Mouse (Mus musculus) right cerebral cortex, postnatal 4 days (tissue): ENCODE data around the gene Skor1.

ENCODE experiments used
- DNase-seq: peaks from one replicate; pipeline ENCODE4 v3.0.0-alpha.2; 2022

The Skor1 gene

DNA sequence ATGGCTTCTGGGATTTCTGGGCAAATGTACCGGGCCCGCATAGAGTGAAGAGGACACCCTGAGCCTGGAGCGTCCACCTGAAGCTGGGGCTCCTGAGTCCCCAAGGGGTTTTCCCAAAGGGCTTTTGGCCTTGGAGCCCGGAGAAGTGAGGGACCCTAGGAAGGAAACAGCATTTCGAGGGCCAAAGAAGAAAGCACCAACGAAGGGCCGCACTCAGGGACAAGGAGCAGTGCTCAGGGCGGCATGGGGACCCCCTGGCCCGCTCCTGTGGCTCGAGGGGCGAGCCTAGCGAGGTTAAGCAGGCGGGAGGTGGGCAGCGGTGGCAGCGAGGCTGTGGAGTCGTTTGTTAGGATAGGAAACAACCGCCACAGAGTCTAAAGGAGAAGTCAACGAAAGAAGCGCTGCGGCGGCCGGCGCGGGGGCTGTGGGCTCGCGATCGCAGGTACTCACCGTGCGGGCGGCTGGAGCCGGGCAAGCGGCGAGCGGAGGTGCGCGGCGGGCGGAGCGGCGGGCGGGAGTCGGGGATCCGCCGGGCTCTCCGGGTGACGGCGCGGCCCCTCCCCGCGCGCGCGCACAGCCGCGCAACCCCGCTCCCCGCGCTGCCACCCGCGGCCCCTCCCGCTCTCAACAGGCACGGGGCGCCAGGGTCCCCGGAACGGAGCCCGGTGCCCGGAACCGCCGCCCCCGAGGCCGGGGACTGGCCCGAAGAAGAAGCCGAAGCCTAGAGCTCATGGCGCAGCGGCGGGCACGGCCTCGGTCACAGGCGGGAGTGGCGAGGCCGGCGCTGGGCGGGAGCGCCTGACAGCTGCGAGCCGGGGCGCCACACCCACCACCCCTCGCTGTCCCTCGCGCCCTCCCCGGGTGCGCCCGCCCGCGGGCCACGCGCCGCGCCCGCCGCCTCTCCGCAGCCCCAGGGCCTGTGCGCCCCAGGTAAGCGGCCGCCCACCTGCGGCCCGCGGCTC, at the start of gene Skor1:
TSS of gene Skor1 (minus strand) at position 552 of the 962 bp plus-strand sequence.
- no peak for DNase-seq

DNA sequence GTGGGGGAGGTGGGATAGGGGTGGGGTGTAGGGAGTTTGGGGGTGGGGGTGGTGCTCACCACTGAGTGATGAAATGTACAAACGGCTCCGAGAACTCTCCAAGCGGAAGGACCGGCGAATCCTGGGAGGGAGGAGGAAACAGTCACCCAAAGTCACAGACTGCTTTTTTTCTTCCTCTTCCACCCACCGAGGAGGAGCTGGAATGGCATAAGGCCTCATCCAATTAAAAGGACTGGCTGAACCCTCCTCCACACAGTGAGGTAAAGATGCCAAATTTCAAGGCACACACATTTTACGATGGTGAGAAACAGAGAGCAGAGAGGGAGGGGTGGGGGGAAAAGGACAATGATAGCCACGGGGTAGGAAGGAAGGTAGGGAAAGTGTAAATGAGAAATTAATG, 48.5 kb upstream of the Skor1 start:
- no peak for DNase-seq

DNA sequence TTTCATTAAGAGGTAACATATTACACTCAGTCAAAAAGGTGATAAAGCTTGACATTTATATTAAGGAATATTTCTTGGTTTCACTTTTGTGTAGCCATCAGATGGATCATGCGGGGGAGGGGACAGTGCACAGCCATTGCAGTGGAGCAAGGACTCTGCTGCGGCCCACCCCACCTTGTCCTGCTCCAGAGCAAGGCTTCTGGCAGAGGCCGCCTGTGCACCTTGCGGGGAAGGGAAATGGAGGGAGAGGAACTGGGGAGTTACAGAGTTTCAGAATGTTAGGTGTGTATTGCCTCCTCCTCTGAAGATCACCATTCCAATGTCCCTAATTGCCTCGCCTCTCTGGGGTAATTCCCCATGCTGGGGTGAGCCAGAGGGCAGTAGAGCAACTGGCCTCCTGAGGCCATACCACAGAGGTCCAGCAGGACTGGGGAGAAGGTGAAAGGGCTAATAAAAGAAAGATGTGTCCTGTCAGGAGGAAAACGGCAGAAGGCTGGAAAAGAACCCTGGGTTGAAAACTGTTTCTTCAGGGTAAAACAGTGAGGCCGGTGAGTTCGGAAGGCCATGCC, 47.4 kb upstream of the Skor1 start:
- DNase-seq = no peak

DNA sequence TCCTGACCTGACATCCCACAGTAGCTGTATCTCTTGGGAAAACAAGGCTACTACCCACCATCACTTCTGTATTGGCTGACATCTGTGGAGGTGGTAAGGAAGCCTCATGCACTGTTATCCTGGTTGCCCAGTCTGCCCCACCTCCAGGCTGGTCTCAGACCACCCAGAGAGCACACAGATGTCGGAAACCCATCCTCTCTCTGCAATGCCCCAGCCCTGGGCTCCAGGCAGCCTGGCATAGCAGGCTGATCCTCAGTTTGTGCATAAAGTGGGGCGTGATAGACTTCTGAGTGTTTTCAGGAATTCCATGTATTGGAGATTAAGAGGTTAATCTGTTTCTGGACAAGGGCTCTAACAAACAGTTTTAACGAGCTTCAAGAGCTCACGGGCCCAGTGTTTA, 46.8 kb upstream of the Skor1 start:
- no peak for DNase-seq

DNA sequence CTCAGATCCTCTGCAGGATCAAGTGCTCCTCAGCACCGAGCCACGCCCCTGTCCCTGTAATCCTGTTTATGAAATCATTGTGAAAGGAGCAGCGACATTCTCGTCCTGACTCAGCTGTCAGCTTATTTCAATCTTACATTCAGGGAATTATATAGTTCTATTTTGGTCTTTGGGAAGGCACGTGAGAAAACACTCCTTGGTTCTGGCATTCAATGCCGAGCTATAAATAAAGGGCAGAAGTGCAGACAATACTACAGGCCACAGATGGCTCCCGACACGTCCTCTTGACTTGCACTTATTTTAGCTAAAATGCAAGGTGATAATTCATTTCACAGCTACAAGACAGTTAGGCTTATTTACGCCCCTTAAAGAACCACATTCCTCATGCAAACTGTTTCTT, 46.0 kb upstream of the Skor1 start:
- DNase-seq = no peak

DNA sequence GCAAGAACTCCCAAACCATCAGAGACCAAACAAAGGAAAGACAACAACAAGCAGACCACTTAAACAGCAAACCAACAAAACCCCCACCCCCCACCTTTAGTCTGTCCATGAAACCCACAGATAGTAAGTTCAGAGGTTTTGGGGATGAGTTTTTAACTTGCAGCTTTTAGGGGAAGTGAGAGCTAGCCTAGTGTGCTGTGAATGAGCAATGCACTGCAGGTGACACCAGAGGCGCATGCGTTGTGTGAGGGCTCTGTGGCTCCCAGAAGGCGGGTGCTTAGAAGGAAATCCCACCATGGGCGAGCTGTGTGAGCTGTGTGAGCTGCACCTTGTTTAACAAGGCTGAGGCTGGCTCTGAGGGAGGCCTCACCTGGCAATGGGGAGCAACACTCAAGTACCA, 44.0 kb upstream of the Skor1 start:
- DNase-seq = no peak

DNA sequence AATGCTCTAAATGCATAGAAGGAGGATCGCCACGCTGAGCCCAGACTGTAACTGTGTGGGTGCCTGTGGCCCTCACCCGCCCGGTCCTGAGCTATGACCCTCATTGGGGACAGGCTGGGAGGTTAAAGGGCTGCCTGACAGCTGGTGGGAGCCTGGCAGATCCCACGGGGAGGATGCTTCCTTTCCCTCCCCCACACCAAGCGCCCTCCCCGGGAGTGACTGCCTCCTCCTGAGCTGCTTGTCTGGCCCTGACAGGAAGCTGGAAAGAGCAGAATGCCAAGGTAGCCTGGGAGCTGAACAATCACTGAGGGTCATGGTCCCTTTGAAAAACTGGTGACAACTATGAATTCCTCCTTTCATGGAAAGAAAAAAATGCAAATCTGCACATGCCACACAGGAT, 38.5 kb upstream of the Skor1 start:
- DNase-seq = no peak

DNA sequence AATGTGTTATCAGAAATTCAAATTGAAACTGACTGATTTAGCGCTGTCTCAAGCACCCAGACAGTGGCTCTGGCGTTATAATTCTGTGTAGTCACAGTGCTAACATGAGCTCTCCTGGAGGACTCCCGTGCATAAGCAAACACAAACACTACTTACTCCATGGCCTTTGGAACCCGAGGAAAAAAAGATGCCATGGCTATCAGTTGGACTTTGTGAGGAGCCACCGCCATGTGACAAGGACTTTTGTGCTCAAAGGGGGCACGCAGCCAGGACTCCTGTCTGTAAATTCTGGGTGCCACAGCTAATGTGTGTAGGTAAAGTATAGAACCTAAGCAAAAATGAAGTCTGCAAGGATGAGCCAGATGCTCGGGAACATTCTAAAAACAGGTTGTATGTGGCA, 36.5 kb upstream of the Skor1 start:
- no peak for DNase-seq

DNA sequence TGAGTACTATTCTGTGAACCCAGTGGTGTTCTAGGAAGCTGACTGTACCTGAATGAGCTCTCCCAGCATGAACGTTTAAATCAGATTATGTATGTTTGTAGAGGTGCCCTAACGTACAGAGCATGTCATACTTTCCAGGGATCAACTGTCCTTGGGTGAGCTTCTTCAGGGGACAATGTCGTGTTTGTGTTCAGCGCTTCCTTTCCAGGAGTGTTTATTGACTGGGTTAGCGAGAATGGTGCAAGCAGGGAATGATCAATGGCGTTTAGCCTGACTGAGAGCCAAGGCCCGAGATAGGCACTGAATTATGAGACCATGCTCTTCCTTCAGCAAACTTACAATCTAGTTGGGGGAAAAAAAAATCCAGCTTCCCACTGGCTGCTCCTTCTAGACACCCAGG, 35.1 kb upstream of the Skor1 start:
- DNase-seq = no peak

DNA sequence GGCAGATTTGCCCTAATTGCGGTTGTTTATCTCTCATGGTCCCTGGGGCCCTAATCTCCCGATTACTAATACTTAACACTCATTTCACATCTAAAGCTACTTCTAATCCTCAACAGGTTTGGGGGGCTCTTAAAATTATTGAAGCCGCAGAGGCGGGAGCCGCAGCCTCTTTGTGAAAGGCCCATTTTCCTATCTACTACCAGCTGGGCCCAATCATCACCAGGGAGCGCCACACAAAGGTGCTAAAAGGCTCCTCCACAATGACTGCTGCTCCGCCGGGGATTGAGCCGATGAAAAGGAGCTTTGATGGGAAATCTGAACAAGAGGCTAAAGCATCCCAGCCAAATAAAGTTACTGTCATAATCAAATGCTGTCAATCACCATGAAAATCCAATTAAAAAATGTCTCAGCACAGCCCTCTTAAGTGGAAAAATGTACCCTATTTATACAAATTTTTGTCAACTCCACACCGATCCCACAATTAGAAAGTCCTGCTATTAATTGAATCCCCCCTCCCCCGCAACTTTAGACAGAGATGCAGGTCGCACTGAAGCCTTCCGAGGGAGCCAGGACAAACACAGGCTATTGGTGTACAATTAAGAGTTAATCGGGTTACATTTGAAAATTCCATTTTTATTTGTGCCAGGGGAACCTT, 33.7 kb upstream of the Skor1 start:
- peak; percentile 18 for DNase-seq

DNA sequence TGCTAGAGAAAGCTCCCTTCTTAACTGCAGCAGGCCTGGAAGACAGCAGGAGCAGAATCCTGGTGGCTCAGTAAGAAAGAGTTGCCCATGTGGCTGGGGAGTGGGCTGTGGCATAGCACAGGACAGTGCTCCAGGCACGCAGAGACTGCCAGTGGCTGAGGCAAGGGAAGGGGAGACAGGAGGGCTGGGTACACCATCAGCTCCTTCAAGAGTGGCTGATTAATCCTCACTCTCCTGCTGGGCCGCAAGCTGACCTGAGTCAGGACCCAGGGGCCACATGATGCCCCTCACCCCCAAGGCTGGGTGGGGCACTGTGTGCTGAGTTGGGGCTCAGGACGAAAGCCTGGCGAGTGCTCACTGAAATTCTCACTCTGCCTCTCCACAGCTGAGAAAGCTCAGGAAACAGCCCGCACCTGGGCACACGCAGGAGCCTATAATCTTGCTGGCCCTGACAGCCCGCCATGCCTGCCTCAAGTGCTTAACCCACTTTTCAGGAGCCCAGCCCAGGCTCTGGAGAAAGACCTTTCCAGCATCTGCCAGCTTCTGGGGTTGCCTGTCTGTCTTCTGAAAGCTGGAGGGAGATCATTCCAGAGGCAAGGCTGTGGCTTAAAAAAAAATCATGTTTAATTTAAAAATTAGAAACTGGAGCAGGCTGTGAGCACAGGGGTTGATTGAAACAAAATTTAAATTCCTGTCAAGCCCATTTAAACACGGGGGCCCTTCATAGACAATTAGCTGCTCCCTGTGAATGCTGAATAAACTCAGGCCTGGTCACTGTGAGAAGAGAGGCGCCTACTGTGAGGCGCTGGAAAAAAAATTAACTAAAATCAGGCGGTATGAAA, 32.8 kb upstream of the Skor1 start:
- DNase-seq = no peak

DNA sequence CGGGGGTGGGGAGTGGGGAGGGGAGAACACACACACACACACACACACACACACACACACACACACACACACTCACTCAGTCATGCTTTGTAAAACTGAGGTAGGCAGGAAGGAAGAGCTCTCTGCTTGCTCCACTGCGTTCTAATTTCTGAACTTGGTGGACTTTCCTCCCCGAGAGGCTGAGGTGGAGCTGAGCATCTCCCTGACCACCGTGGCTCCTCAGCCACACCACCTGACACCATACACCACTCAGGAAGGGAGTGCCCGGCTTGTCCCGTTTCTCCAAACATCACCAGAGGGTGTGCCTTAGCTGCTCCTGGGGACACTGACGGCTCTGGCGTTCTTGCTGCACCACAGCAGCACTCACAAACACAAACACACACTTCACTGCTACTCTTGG, 29.5 kb upstream of the Skor1 start:
- DNase-seq = no peak

DNA sequence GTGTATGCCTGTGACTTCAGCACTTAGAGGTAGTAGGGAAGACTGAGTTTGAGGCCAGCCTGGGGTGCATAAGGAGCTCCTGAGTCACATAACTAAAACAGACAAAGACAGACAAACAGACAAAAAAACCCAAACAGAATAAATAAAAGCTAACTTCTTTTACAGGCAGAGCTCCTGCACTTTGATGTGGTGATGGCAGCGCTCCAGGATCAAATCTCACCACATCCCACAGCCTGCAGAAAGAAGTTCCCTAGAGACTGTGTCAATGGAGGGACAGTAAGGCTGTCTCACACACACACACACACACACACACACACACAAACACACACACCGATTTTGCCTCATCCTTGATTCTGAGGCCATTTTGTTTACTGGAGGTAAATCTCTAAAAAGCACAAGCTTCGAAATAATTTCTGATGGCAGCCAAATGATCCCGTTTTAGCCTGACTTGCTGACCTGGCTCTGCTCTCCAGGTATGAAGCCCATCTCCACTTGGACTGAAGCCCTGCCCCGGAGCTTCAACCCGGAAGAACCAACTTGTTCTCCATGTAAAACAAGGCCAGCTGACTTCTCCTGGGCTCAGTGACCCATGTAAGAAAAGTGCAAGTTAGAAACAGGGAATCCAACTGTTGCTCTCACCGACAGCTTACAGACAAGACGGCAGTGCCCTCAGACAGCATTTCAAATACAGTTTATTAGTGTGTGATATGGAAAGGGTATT, 25.4 kb upstream of the Skor1 start:
- DNase-seq = no peak

DNA sequence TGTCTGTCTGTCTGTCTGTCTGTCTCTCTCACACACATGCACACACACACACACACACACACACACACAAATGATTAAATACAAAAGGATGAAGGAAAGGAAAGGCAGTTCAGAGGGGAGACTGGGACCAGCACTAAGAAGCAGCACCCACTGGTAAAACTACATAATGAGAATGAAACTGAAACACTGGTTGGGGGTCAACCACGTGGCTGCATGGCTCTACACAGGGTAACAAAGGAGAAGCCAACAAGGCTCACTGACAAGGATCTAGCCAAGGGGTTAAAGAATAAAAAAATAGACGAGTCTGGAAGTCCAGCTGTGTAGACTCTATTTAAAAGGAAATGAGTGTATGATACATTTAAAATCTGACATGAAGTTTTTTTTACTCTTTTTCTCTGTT, 23.2 kb upstream of the Skor1 start:
- DNase-seq = no peak

DNA sequence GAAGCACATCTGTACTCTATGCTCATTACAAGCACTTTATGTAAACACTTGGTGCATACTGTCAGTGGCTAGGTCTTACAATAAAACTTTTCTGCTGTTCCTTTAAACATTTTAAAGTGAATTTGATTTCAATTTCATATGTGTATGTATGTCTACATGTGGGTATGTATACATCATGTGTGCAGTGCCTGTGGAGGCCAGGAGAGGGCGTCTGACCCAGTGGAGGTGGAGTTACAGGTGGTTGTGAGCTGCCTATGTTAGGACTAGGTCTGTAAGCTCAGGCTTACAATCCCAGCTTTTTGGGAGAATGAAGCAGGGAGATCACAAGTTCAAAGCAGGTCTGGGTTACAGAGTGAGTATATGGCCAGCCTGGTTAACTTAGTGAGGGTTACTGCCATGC, 20.4 kb upstream of the Skor1 start:
- no peak for DNase-seq

DNA sequence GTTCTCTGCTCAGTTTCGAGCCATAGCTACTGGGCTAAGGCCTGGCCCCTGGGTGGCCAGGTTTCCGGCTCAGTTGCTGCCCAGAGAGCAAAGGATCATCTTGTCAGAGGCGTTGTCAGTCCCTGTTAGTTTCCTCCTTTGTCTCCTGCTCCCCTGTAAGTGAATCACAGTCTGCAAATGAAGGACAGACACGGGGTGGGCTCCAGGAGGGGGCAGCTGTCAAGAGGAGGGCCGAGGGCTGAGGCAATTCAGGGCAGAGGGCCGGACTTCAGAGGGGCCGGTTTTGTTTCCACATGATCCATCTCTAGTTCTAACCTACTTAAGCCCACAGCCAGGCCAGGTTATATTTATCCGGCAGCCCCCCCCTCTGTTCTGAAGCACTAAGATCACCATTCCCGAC, 16.3 kb upstream of the Skor1 start:
- no peak for DNase-seq

DNA sequence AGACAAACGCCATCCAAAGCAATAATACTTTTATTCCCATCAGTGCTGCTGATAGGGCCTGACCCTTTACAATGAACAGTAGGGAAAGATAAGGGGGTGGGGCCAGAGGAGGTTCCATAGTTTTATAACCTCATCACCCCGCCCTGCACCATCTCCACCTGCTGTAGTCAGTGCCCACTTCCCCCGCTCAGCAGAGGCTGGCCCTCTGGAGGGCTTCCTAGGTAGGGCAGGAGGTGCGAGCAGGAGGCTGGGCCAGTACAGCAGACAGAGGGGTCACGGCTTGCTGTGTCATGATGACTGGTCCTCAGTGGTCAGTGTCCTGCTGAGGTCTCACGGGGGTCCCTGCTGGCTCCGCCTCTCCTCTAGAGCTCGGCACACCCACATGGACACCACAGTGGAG, 15.0 kb upstream of the Skor1 start:
- DNase-seq = no peak

DNA sequence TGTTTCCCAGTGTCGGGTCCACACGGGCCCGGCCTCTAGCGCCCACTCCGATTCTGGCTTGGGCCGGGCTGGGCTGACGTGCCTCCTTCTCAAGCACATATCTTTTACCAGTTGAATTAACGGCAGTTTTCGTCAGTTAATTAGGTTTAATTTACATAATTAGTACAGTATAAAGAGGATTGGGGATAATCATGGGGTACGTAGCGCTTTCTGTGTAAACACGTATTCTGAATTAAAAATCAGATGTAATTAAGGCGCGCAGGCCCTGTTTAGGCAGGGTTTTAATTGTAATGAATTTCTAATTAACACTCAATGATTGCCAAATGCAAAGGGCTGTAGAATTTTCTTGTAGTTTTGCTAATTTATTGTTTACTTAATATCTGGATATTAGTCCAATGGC, 3.2 kb upstream of the Skor1 start:
- no peak for DNase-seq

DNA sequence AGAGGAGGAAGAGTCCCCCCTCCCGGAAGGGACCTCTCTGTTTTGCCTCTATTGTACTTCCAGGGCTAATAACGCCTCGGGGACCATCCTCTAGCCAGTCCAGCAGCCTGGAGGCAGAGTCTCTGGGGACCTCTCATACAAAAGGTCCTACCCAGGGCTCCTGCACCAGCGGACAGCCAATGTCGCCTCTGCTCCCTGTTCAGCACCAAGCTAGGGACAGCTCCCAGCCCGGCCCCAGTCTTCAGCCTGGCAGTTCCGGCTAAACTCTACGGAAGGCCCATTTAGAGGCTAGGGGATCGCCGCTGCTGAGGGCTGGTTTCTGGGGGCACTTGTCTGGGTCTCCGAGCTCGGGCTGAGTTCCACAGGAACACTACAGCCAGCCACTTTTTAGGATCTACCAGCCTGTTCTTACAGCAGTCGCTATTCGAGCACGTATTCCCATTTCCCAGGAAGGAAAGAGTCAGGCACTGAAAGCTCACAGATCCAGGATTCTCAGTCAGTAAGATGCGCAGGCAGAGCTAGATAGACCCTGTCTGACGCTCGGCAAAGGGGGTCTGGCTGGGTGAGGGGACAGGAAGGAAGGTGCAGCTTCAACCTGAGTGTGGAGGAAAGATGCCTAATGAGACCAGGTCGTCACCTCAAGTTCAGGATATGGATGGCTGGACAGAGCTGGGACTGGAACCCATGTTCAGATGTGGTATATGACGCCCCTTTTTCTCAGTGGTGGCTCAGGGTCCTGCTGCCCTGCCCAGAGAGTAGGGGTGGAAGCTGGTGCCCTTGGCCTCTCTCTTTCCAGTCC, 2.5 kb upstream of the Skor1 start:
- DNase-seq = no peak

DNA sequence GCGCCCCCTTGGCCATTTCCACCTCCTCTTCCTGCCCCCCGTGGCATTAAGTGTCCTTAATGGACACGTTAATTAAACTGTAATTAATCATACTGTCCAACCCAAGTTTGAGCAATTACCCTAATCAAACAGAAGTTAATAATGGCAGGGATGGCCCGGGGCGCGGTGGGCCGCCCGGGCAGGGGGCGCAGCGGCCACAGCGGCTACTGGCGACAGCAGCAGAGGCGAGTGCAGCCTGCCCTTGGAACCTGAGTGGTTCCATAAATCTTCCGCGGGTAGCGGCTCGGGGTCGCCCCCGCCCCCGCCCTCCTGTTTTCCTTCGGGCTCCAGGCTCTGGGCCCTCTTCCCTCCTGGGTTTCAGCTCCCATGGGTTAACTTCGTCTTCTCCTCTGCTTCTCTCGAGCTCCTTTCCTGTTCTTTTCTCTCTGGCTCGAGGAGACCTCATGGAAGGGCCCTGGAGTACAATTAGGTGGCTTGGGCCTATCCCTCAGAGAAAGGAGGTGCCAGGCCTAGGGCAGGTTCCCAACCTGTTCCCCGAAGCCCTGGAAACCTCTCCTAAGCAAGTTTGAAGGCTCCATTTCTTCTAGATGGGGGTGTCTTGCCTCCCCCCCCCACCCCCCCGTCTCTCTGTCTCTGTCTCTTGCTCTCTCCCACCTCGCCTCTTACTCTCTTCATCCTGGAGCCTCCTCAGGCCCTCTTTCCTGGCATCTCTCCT, 1.5 kb upstream of the Skor1 start:
- DNase-seq = no peak

DNA sequence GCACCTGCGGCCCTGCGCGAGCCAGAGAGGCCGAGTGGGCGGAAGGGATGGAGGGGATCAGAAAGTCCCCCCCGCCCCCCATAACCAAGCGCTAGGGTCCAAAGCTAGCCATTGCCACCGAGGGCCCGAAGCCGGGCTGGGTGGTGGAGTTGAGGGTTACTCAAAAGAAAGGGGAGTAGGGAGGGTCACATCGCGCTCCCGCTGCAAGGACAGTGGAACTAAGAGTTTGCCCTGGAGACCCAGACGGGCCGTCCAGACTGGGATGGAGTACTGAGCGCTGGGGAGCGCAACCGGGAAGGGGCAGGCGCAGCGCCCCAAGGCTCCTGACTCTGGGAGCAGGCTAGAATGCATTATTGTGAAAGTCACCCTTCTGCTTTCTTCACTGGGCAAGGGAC, 608 bp upstream of the Skor1 start:
- no peak for DNase-seq
